Mouse (Mus musculus): ENCODE results near the gene Akap8.

DNA sequence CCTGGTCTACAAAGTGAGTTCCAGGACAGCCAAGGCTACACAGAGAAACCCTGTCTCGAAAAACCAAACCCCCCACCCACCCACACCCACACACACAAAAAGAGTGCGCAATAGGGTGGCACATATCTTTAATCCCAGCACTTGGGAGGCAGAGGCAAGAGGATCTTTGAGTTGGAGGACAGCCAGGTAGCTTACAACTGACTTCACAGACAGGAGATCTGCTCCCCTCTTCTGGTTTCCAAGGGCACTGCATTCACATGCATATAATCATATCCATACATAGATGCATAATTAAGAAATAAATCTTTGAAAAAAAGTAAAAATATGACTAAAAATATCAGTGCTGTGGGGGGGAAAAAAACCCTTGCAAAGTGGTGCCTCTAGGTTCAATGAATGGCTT, 62.2 kb downstream of the Akap8 start:
- TF ChIP-seq CTCF (IDR thresholded peaks at IDR 0.05; ENCODE audit: control insufficient read depth, insufficient read depth, low read length) (no peak), POLR2A (IDR thresholded peaks at IDR 0.05; ENCODE audit: borderline replicate concordance, control insufficient read depth, low read depth, low read length) (no peak)

Measured in bone marrow, adult 2 months (tissue).